Mouse (Mus musculus): Measurements from ENCODE around the gene Psmg3. TPM values are rescaled to one million over a fixed set of nuclear protein-coding genes. Genes with fewer than 3 reads are reported as not detected.

Gene Psmg3
- total RNA-seq, 2 experiments from 2014 or later, result 19.7 to 22.2 TPM

DNA sequence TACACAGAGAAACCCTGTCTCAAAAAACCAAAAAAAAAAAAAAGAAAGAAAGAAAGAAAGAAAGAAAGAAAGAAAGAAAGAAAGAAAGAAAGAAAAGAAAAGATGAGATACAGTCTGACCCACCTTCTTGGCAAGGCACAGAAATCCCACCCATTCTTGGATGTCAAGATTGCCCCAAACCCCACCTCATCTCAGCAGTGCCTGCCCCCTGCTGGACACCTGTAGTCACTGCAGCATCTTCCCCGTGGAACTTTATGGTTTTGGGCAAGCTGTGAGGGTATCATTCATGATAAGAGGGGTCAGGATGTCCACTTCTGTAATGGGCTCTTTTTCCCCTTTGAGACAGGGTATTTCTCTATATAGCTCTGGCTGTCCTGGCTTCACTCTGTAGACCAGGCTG lies 9.4 kb downstream of the Psmg3 start:
- DNase-seq (ENCODE audit: low spot score in 2 of 2), result no peak

DNA sequence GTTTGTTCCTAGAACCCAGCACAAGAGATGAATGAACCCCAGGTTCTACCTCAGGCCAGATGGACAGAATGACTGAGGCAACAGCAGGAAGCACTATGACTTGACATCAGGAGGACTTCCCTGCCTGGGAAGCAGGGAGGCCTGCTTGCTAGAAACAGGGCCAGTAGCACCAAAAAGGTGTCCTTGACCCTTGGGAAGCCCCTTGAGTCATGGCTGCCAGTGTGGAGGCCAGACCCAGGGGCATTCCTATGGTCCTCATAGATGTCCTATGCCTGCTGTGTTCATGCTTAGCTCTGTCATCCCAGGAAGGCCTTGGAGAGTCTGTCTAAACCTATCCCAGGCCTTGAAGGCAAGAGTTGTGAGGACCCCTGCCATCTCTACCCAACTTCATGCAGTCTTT lies 10.2 kb downstream of the Psmg3 start:
- no peak for DNase-seq (ENCODE audit: low spot score in 2 of 2)

- no peak for DNase-seq (ENCODE audit: low spot score in 2 of 2)
Observed at GRCm38 (mm10) chr5:139815964-139816363, 10.7 kb downstream of the Psmg3 start.

- no peak for DNase-seq (ENCODE audit: low spot score in 2 of 2)
Observed at GRCm38 (mm10) chr5:139813963-139814381, 12.7 kb downstream of the Psmg3 start.

- DNase-seq (ENCODE audit: low spot score in 2 of 2), result no peak
Observed at GRCm38 (mm10) chr5:139813126-139813490, 13.6 kb downstream of the Psmg3 start.

DNA sequence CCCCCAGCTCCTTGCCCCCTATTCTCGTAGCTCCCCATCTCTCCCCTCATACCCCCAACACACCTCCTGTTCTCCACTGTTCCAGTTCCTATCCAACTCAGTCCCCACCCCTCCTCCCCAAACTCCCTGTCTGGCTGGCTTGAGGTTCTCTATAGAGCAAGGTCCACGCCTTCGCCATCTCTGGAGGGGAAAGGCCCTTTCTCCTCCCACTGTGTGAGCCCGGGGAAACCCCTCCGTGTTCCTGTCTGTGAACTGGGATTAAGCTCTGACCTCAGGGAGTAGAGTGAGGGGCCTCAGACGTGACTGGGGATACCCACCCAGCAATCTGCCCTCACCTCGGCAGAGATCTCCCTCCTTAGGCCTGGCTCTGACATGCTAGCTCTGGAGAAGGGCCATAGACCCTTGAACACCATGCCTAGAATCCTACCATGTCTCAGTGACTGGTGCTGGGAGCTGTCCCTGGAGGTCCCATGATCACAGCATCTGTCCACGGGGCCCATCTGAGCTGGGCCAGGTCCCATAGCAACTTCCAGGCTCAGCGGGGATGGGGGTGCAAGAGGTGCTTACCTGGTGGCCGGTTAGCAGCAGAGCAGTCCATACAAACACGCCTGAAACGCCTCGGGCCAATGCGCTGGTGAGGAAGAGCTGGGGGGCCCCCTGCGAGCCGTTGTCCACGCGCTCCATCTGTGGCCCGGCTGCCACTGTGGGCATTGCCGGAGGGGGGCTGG lies 14.1 kb downstream of the Psmg3 start:
- no peak for DNase-seq (ENCODE audit: low spot score in 2 of 2)

GRCm38 (mm10) chr5:139811677-139812397 lies 14.8 kb downstream of the Psmg3 start:
- DNase-seq (ENCODE audit: low spot score in 2 of 2), result no peak

- DNase-seq (ENCODE audit: low spot score in 2 of 2), result no peak
Observed at GRCm38 (mm10) chr5:139809397-139809796, 17.3 kb downstream of the Psmg3 start.

GRCm38 (mm10) chr5:139805924-139806323 lies 20.8 kb downstream of the Psmg3 start:
- DNase-seq (ENCODE audit: low spot score in 2 of 2), result no peak

- DNase-seq (ENCODE audit: low spot score in 2 of 2), result no peak
Observed at GRCm38 (mm10) chr5:139804573-139805111, 22.0 kb downstream of the Psmg3 start.

- no peak for DNase-seq (ENCODE audit: low spot score in 2 of 2)
Observed at GRCm38 (mm10) chr5:139804107-139804551, 22.6 kb downstream of the Psmg3 start.

DNA sequence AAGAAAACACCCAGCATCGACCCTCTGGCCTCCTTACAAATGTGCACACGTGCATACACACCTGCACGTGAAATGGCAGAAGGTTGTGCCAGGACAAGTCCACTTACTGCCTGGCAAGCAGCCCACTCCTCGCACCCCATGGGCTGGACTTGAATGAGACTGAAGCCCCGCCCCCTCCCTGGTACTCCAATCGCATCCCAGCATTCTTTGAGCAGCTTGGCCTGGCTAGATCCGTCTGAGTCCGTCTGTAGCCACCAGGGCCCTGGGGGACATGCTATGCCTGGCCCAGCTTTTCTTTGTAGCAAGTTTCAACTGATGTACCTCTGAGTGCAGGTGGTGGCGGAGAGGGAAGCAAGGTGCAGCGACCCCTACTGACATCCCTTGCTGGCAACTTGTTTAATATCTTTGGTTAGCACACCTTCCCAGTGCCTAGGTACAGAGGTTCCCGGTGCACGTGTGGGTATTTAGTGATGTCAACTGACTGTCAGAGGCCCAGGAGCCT lies 23.0 kb downstream of the Psmg3 start:
- DNase-seq (ENCODE audit: low spot score in 2 of 2), result no peak

DNA sequence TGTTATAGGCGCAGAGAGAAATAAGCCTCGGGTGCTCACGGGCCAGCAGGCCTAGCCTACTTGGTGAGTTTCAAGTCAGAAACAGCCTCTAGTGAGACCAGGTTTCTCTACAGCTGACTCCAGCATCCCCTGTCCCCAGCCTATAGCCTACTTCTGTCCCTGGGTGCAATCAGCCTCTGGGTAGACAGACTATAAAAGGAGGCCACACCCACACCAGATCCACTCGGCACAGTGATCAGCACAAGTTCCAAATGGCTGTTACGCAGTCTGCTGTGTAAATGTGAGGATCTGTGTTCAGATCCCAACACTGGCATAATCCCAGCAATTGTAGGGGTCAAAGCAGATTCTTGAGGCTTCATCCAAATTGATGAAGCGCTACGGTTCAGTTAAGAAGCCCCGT lies 23.5 kb downstream of the Psmg3 start:
- DNase-seq (ENCODE audit: low spot score in 2 of 2), result no peak

GRCm38 (mm10) chr5:139801880-139802279 lies 24.8 kb downstream of the Psmg3 start:
- no peak for DNase-seq (ENCODE audit: low spot score in 2 of 2)

DNA sequence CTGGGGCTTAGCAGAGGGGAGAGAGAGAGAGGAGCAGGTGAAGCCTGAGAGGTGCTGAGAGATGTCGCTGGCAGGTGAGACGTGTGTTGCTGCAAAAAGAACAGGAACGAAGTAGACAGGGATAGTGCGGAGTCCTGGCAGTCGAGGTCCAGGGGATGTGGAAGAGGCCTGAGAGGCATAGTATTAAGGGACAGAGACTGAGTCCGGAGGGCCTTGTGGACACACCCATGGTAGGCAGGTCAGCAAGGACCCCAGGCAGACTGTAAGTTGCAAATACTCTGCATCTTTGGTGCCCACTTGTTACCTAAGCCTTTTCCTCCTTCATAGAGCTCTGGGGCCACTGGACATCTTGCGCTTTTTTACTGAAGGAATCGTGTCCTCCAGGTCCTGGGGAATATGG lies 25.5 kb downstream of the Psmg3 start:
- DNase-seq (ENCODE audit: low spot score in 2 of 2), result no peak

DNA sequence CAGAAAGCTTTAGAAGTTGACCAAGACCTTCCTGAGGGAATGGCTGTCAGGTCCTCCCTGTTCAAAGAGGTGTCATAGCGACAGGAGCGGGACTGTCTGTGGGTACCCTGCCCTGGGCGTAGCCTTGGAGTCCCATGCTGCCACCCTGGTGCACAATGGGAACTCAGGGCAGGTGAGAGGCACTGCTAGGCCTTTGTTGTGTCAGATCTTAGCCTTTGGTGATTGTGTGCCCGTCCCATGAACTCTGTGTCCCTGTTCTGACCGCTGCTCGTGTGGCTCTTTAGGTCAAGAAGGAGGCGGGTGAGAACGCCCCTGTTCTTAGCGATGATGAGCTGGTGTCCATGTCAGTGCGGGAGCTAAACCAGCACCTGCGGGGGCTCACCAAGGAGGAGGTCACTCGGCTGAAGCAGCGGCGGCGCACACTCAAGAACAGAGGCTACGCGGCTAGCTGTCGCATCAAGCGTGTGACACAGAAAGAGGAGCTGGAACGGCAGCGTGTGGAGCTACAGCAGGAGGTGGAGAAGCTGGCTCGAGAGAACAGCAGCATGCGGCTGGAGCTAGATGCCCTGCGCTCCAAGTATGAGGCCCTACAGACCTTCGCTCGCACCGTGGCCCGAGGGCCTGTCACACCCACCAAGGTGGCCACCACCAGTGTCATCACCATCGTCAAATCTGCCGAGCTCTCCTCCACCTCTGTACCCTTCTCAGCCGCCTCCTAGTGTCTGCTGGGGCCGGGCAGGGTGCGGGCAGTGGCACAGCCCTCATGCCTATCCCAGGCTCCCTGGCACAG lies 26.7 kb downstream of the Psmg3 start:
- DNase-seq (ENCODE audit: low spot score in 2 of 2), result no peak

DNA sequence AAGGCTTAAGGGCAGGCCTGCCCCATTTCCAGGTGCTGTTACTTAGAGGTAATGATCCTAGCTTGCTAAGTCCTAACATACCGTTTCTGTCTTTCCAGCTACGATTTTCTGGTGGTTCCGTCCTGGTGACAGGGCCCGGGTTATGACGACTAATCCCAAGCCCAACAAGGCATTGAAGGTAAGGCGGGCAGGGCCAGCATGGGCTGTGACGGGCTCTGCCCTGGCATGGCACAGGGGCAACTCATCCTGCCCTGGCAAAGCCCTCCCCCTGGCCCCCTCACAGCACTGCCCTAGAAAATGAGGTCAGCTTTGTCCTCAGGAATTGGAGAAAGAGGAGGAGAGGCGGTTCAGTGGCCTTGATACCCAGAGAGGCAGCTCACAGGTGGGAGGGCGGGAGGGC lies 27.6 kb downstream of the Psmg3 start:
- no peak for DNase-seq (ENCODE audit: low spot score in 2 of 2)

DNA sequence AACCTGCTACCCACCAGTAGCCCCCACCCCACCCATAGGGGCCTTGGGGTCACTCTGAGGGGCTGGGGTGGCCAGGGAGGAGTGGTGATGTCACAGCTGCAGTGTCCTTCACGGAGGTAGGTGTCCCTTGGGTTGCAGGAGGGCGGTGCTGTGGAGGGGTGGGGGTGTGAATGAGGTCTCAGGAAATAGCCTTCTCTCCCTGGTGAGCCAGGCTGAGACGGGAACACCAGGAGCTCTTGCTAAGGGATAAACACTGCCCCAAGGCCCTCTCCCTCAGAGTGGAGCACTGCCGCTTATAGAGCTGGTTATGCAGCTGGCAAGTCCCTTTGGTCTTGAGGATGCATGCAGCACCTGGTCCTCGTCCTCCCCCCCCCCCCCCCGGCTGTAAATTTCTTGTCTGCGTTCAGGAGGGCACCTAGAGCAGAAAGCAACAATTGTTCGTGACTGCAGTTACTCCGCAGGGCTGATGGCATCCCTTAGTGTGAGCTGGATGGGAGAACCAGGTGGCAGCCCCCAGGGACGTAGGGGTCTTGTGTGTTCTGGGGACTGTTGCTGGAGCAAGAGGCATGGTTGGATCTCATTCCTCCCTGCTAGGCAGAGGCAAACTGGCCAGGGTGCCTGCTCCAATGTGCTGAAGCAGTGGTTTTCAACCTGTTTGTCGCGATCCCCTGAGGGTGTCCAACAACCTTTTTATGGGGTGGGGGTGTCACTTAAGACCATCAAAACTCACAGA lies 28.4 kb downstream of the Psmg3 start:
- DNase-seq (ENCODE audit: low spot score in 2 of 2), result no peak

- peak; percentile 75 to 76 for DNase-seq (ENCODE audit: low spot score in 2 of 2)
Observed at GRCm38 (mm10) chr5:139797473-139798167, 29.1 kb downstream of the Psmg3 start.

DNA sequence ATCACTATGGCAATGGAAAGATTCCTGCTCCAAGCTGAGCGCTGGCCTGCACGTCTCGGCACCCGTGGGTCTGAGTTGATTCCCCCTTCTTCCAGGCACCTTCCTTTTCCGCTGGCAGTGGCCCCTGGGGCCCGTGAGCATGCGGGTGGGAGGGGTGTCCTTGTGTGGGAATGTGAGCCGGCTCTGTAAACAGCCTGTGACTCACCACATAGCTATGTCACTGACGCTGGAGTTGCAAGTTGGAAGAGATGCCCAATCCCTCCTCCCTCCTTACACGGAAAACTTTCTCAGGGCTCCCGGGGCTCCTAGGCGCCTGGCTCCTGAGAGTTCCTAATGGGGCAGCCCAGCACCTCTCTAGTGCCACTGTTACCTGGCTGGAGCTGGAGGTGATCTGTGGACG lies 29.8 kb downstream of the Psmg3 start:
- DNase-seq (ENCODE audit: low spot score in 2 of 2), result peak; percentile 47 to 69
